Mouse (Mus musculus) CH12.LX (cell line): ENCODE data around the gene Socs5. TPM values are rescaled to one million over a fixed set of nuclear protein-coding genes. Genes with fewer than 3 reads are reported as not detected.

Experiments
- DNase-seq: peaks from one replicate; pipeline ENCODE4 v3.0.0-alpha.2; 2013; ENCODE audit errors: extremely low read depth
- H3K27ac ChIP-seq: 2 replicates; pipeline ENCODE4 v1.5.1; 2012; ENCODE audit warnings: low read depth, mild to moderate bottlenecking, control low read depth, moderate library complexity; ENCODE audit not compliant: insufficient read depth
- H3K27me3 ChIP-seq: replicated peaks from 2 replicates; pipeline ENCODE3; 2012; ENCODE audit warnings: inconsistent platforms
- H3K36me3 ChIP-seq, 2 experiments: replicated peaks in 1 of 2; 2 replicates each; pipeline versions ENCODE3 to v1.6.1; 2012; ENCODE audit warnings: inconsistent platforms in 1 of 2, low read length in 1 of 2, mild to moderate bottlenecking in 1 of 2, mixed read lengths in 1 of 2, moderate library complexity in 1 of 2; ENCODE audit not compliant: control insufficient read depth in 1 of 2, insufficient read depth in 1 of 2
- H3K4me1 ChIP-seq, 2 experiments: 2 replicates each; pipeline ENCODE4 v1.6.1; 2012; ENCODE audit warnings: inconsistent platforms in 1 of 2, moderate library complexity in 1 of 2; ENCODE audit not compliant: insufficient read depth in 2 of 2, control insufficient read depth in 1 of 2
- H3K4me2 ChIP-seq: 2 replicates; pipeline ENCODE4 v1.6.1; 2012; ENCODE audit warnings: low read depth, mild to moderate bottlenecking, control low read depth; ENCODE audit not compliant: poor library complexity, insufficient read depth, severe bottlenecking
- H3K4me3 ChIP-seq, 3 experiments: fragments of 150-350 bp in 1 of 3; sonication (generic) in 1 of 3; replicated peaks in 1 of 3; 2 replicates each; pipeline versions ENCODE3 to v1.5.1; 2011 to 2012; ENCODE audit warnings: low read depth in 2 of 3, low read length in 2 of 3, mild to moderate bottlenecking in 2 of 3, moderate library complexity in 2 of 3, control low read depth in 1 of 3, improper control_type of control experiment in 1 of 3, inconsistent platforms in 1 of 3, mixed read lengths in 1 of 3; ENCODE audit not compliant: poor library complexity in 1 of 3
- H3K79me2 ChIP-seq: replicated peaks from 2 replicates; pipeline ENCODE4 v1.6.1; 2012; ENCODE audit warnings: mild to moderate bottlenecking, moderate library complexity; ENCODE audit not compliant: control insufficient read depth, poor library complexity, insufficient read depth, severe bottlenecking; ENCODE audit errors: extremely low read depth
- H3K9ac ChIP-seq: 2 replicates; pipeline ENCODE4 v1.6.1; 2012; ENCODE audit warnings: low read depth, mild to moderate bottlenecking, control low read depth, moderate library complexity; ENCODE audit not compliant: insufficient read depth
- H3K9me3 ChIP-seq: replicated peaks from 2 replicates; pipeline ENCODE3; 2012; ENCODE audit warnings: low read length, inconsistent platforms, mixed read lengths
- BHLHE40 ChIP-seq: IDR thresholded peaks from 2 replicates; pipeline ENCODE4 v1.6.1; 2011; ENCODE audit warnings: mild to moderate bottlenecking, low read depth, low read length, improper control_type of control experiment
- CHD2 ChIP-seq: IDR thresholded peaks from 2 replicates; pipeline ENCODE4 v1.6.1; 2011; ENCODE audit warnings: low read length, improper control_type of control experiment
- CTCF ChIP-seq, 2 experiments: IDR thresholded peaks in 1 of 2; conservative IDR thresholded peaks in 1 of 2; 2 replicates each; pipeline ENCODE4 v1.5.1; 2011 to 2012; ENCODE audit warnings: low read depth in 2 of 2, low read length in 2 of 2, improper control_type of control experiment in 1 of 2, inconsistent platforms in 1 of 2, mild to moderate bottlenecking in 1 of 2, moderate library complexity in 1 of 2
- E2F4 ChIP-seq: IDR thresholded peaks from 2 replicates; pipeline ENCODE4 v1.6.1; 2011; ENCODE audit warnings: low read depth, low read length, improper control_type of control experiment; ENCODE audit not compliant: insufficient replicate concordance
- EP300 ChIP-seq: IDR thresholded peaks from 2 replicates; pipeline ENCODE4 v1.6.1; 2011; ENCODE audit warnings: low read length, improper control_type of control experiment
- IRF4 ChIP-seq: IDR thresholded peaks from 2 replicates; pipeline ENCODE4 v1.6.1; 2014; ENCODE audit warnings: low read depth, mild to moderate bottlenecking, inconsistent platforms, low read length, improper control_type of control experiment
- JUN ChIP-seq: IDR thresholded peaks from 2 replicates; pipeline ENCODE4 v1.6.1; 2011; ENCODE audit warnings: low read depth, mild to moderate bottlenecking, low read length, improper control_type of control experiment, moderate library complexity; ENCODE audit not compliant: insufficient read depth
- JUND ChIP-seq: conservative IDR thresholded peaks from 2 replicates; pipeline ENCODE4 v1.6.1; 2011; ENCODE audit warnings: low read depth, low read length, improper control_type of control experiment
- KAT2A ChIP-seq: IDR thresholded peaks from 2 replicates; pipeline ENCODE4 v1.6.1; 2012; ENCODE audit warnings: low read length, improper control_type of control experiment, inconsistent platforms; ENCODE audit not compliant: insufficient replicate concordance
- MAFK ChIP-seq: IDR thresholded peaks from 2 replicates; pipeline ENCODE4 v1.6.1; 2011; ENCODE audit warnings: low read length, improper control_type of control experiment; ENCODE audit not compliant: insufficient replicate concordance
- MYC ChIP-seq: IDR thresholded peaks from 2 replicates; pipeline ENCODE4 v1.6.1; 2011; ENCODE audit warnings: low read depth, mild to moderate bottlenecking, improper control_type of control experiment, low read length
- NELFE ChIP-seq: IDR thresholded peaks from 2 replicates; pipeline ENCODE4 v1.6.1; 2011; ENCODE audit warnings: low read depth, low read length, improper control_type of control experiment
- NRF1 ChIP-seq: IDR thresholded peaks from 2 replicates; pipeline ENCODE4 v1.6.1; 2014; ENCODE audit warnings: low read depth, mild to moderate bottlenecking, inconsistent platforms, low read length, improper control_type of control experiment, moderate library complexity
- POLR2A ChIP-seq: IDR thresholded peaks from 2 replicates; pipeline ENCODE4 v1.6.1; 2011; ENCODE audit warnings: low read depth, mild to moderate bottlenecking, improper control_type of control experiment, low read length
- TCF12 ChIP-seq: IDR thresholded peaks from 2 replicates; pipeline ENCODE4 v1.6.1; 2014; ENCODE audit warnings: low read depth, mild to moderate bottlenecking, inconsistent platforms, low read length, improper control_type of control experiment
- USF1 ChIP-seq: IDR thresholded peaks from 2 replicates; pipeline ENCODE4 v1.6.1; 2014; ENCODE audit warnings: low read depth, mild to moderate bottlenecking, inconsistent platforms, low read length, improper control_type of control experiment
- USF2 ChIP-seq: conservative IDR thresholded peaks from 2 replicates; pipeline ENCODE4 v1.6.1; 2011; ENCODE audit warnings: low read depth, low read length, improper control_type of control experiment
- ZKSCAN1 ChIP-seq: IDR thresholded peaks from 2 replicates; pipeline ENCODE4 v1.6.1; 2012; ENCODE audit warnings: low read depth, inconsistent platforms, low read length, improper control_type of control experiment, borderline replicate concordance
- dilution Hi-C: fragments of 300-500 bp; cut with MboI; formaldehyde crosslinking; loops from 2 replicates; pipeline ENCODE4 v1.14.3; 2020; ENCODE audit warnings: low sequenced_read_pairs; ENCODE audit not compliant: extremely low pct_unique_long_range_greater_than_20kb, extremely low pct_ligation_motif_present
- in situ Hi-C: fragments of 300-500 bp; cut with MboI; formaldehyde crosslinking; loops from 3 replicates; pipeline ENCODE4 v1.14.3; 2019; ENCODE audit warnings: low sequenced_read_pairs, low pct_ligation_motif_present, low pct_unique_long_range_greater_than_20kb, mixed read lengths
- polyA plus RNA-seq: library from polyadenylated mRNA; unstranded; fragments of >175 nt; gene quantifications from 2 replicates; pipeline ENCODE4 v1.2.1, GENCODE M21; 2012; ENCODE audit warnings: low read depth; ENCODE audit not compliant: insufficient read length
- total RNA-seq, 2 experiments: library from RNA; depleted of rRNA; stranded (reverse); fragments of 300-350 nt in 1 of 2; fragments of >200 nt in 1 of 2; gene quantifications; 2 replicates each; pipeline ENCODE4 v1.2.3; 2012 to 2014

Socs5 gene
- total and polyA plus RNA-seq, 3 experiments, result 0.52 to 0.85 (median 0.80) TPM

DNA sequence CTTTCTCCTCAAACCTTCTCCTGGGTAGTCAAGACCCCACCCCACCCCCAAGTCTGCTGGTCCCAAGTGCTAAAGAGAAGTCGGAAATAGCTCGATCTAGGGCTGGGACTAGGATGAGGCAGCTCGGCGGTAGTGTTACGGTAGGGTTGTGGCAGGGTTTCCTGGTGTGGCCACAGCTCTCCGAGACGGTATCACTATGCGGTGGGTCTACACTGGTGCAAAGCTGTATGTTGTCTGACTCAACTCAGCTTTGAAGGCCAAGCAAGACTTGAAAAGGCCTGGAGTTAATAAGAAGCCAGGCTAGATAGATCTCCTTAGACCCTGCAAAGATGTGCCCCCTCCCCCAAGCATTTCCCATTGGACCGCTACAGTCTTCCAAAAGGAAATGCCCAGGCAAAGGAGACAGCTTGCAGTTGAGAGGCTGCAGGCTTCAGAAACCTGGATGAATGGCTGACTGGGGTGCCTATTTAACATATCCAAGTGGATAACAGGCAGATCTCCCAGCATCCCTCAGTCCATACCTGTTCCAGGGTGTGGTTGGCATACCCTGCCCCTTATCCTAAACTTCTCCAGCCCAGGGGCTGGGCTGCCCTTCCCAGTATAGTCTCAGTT is 72.6 kb downstream of the Socs5 start:
- Histone ChIP-seq H3K4me1 (peaks cover 0 to 10% of the 10 kb centered on the region in 2 experiments; a peak in 2 of 4 replicates), H3K79me2 (no peaks in the 10 kb centered on the region), H3K9ac (no peak overlapping the region), H3K36me3 (no peaks in the 10 kb centered on the region), H3K9me3 (peaks cover 9% of the 10 kb centered on the region), H3K4me2 (no peak overlapping the region), H3K4me3 (no peak overlapping the region), H3K27me3 (no peaks in the 10 kb centered on the region), H3K27ac (no peak overlapping the region)
- no peak for TF ChIP-seq JUND
- TF ChIP-seq IRF4, result no peak
- no peak for TF ChIP-seq MYC
- TF ChIP-seq CTCF (conservative IDR thresholded peaks at IDR 0.05 in 1 of 2, IDR thresholded peaks at IDR 0.05 in 1 of 2; ENCODE audit: low read depth in 2 of 2, low read length in 2 of 2), result no peak
- TF ChIP-seq POLR2A, result no peak
- no peak for TF ChIP-seq E2F4
- no peak for TF ChIP-seq ZKSCAN1
- no peak for TF ChIP-seq BHLHE40
- TF ChIP-seq USF2, result no peak
- no peak for TF ChIP-seq NELFE
- TF ChIP-seq CHD2, result no peak
- TF ChIP-seq TCF12, result no peak
- TF ChIP-seq NRF1, result no peak
- TF ChIP-seq USF1, result no peak
- TF ChIP-seq MAFK, result no peak
- no peak for TF ChIP-seq KAT2A
- no peak for DNase-seq
- dilution Hi-C loops (no loop called here), in situ Hi-C loops (no loop called here)

- dilution Hi-C loops (no loop called here), in situ Hi-C loops (no loop called here)
- Histone ChIP-seq H3K4me3 (no peak overlapping the region), H3K9me3 (peaks cover 9% of the 10 kb centered on the region), H3K27ac (no peak overlapping the region), H3K9ac (no peak overlapping the region)
- TF ChIP-seq JUN (no peak), BHLHE40 (peak; percentile 58), EP300 (peak; percentile 56), ZKSCAN1 (no peak), MAFK (no peak)
- TF ChIP-seq, all 38 proteins: peak for 2
- no peaks in the 10 kb centered on the region for H3K36me3 ChIP-seq
- no peaks in the 10 kb centered on the region for H3K79me2 ChIP-seq
- H3K4me2 ChIP-seq, result no peak overlapping the region
- DNase-seq, result peak; percentile 30
- H3K4me1 ChIP-seq, result peaks cover 0 to 10% of the 10 kb centered on the region in 2 experiments; a peak in 2 of 4 replicates
- no peaks in the 10 kb centered on the region for H3K27me3 ChIP-seq
Observed at GRCm38 (mm10) chr17:87181683-87182346, 74.3 kb downstream of the Socs5 start.
